Mouse (Mus musculus) heart, embryonic 16.5 days (tissue): ENCODE data around the gene Slc50a1. TPM values are rescaled to one million over a fixed set of nuclear protein-coding genes. Genes with fewer than 3 reads are reported as not detected.

Source experiments
- ATAC-seq: fragments of 200-750 bp; cut with Nextera tagmentation; replicated peaks from 2 replicates; pipeline ENCODE4 v1.8.0; 2017; ENCODE audit warnings: moderate number of reproducible peaks; ENCODE audit not compliant: insufficient read depth, low FRiP score; ENCODE audit errors: extremely low read depth
- H3K27ac ChIP-seq: fragments of 300-500 bp; sonication (generic); 2 replicates; pipeline ENCODE4 v1.5.1; 2014; ENCODE audit warnings: mild to moderate bottlenecking, low read length, control low read depth, moderate library complexity
- H3K27me3 ChIP-seq: fragments of 300-500 bp; sonication (generic); 2 replicates; pipeline ENCODE4 v1.6.1; 2014; ENCODE audit warnings: low read length, mixed read lengths; ENCODE audit not compliant: control insufficient read depth, insufficient read depth
- H3K36me3 ChIP-seq: fragments of 300-500 bp; sonication (generic); 2 replicates; pipeline ENCODE4 v1.6.1; 2014; ENCODE audit not compliant: control insufficient read depth, insufficient read depth
- H3K4me1 ChIP-seq: fragments of 300-500 bp; sonication (generic); 2 replicates; pipeline ENCODE4 v1.6.1; 2014; ENCODE audit warnings: low read length, mixed read lengths; ENCODE audit not compliant: control insufficient read depth, insufficient read depth
- H3K4me2 ChIP-seq: fragments of 300-500 bp; sonication (generic); 2 replicates; pipeline ENCODE4 v1.6.1; 2014; ENCODE audit warnings: low read depth, mild to moderate bottlenecking, control low read depth, low read length
- H3K4me3 ChIP-seq: fragments of 300-500 bp; sonication (generic); 2 replicates; pipeline ENCODE4 v1.5.1; 2014; ENCODE audit warnings: mild to moderate bottlenecking, control low read depth, low read length
- H3K9ac ChIP-seq: fragments of 300-500 bp; sonication (generic); 2 replicates; pipeline ENCODE4 v1.6.1; 2014; ENCODE audit warnings: low read length, control low read depth
- H3K9me3 ChIP-seq: fragments of 300-500 bp; sonication (generic); replicated peaks from 2 replicates; pipeline ENCODE4 v1.6.1; 2016; ENCODE audit warnings: low read length; ENCODE audit not compliant: control insufficient read depth
- WGBS: fragments of 180-500 bp; shearing (Covaris S2); extraction: QIAGEN DNeasy Blood & Tissue Kit; methylation state at CpG from one replicate; pipeline ENCODE4 v1.1.7; 2014; 5-methylcytosine and 5-hydroxymethylcytosine counted together
- polyA plus RNA-seq: library from polyadenylated mRNA; unstranded; fragments of >200 nt; fragmentation: Nextera tagmentation; extraction: Ambion mirVana; gene quantifications from 2 replicates; pipeline ENCODE4 v1.2.1, GENCODE M21; 2015

The Slc50a1 gene
- polyA plus RNA-seq, 1 experiment from 2014 or later = 44.8 TPM

GRCm38 (mm10) chr3:89259076-89259475 lies 11.3 kb downstream of the Slc50a1 start, which contains the start of gene Dpm3:
Gene Dpm3, plus strand, starts transcription at chr3:89259358.
- no peak within 1 kb of the TSS for H3K9ac ChIP-seq
- no peaks in the 10 kb centered on the region for H3K4me1 ChIP-seq
- ATAC-seq = no peak

GRCm38 (mm10) chr3:89256177-89256576 lies 14.2 kb downstream of the Slc50a1 start:
- no peaks in the 10 kb centered on the region for H3K9me3 ChIP-seq
- no peak overlapping the region for H3K27ac ChIP-seq
- H3K27me3 ChIP-seq = no peaks in the 10 kb centered on the region
- no peak overlapping the region for H3K9ac ChIP-seq
- no peak overlapping the region for H3K4me3 ChIP-seq
- 48% methylated on average over 5 of the region's 5 CpGs for WGBS
- no peaks in the 10 kb centered on the region for H3K36me3 ChIP-seq
- H3K4me2 ChIP-seq = no peak overlapping the region
- ATAC-seq = no peak; the same call in 1 of the 2 replicates
- peaks cover 7% of the 10 kb centered on the region; the same call in 1 of the 2 replicates for H3K4me1 ChIP-seq

More at GRCm38 (mm10) chr3:89259076-89259475, 11.3 kb downstream of the Slc50a1 start, which contains the start of gene Dpm3:
- 54% methylated on average over 7 of the region's 7 CpGs for WGBS
- no peak within 1 kb of the TSS for H3K4me2 ChIP-seq
- no peaks in the 10 kb centered on the region for H3K36me3 ChIP-seq
- no peak within 1 kb of the TSS for H3K27ac ChIP-seq
- no peak within 1 kb of the TSS for H3K4me3 ChIP-seq
- no peaks in the 10 kb centered on the region for H3K27me3 ChIP-seq
- H3K9me3 ChIP-seq = no peaks in the 10 kb centered on the region

GRCm38 (mm10) chr3:89254994-89255393 lies 15.4 kb downstream of the Slc50a1 start:
- Histone ChIP-seq H3K36me3 (no peaks in the 10 kb centered on the region), H3K4me3 (no peak overlapping the region), H3K9ac (no peak overlapping the region), H3K27ac (no peak overlapping the region), H3K9me3 (no peaks in the 10 kb centered on the region), H3K27me3 (no peaks in the 10 kb centered on the region), H3K4me2 (no peak overlapping the region), H3K4me1 (peaks cover 15% of the 10 kb centered on the region; the same call in 1 of the 2 replicates)
- no peak for ATAC-seq
- WGBS = 86% methylated on average over 5 of the region's 5 CpGs

DNA sequence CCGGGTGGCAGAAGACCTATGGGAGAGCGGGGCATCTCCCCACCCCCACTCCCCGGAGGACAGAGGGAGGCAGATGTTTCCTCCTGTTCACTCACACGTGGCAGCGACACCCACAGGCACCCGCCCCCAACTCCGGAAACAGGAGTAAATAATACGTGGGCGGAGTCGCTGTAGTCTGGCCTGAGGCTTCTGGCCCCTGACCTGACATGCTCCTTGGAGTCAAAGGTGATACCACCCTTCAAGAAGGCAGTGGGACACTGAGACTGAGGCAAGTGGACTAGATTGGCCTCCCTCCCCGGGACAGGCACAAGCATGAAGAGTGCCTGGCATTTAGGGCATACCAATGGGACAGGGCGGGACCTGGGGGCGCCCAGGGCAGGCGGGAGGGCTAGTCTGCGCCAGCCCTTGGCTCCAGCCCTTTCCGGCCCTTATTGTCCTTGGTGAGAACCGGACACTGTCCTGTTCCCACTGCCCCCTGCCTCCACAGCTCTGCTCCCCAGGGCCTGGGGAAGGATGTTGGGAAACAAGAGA lies 18.9 kb downstream of the Slc50a1 start:
- peak; percentile 61 for ATAC-seq
- H3K4me1 ChIP-seq = peaks cover 23% of the 10 kb centered on the region
- H3K4me2 ChIP-seq = peak overlapping the region; percentile 50
- peak overlapping the region; percentile 53; the same call in 1 of the 2 replicates for H3K27ac ChIP-seq
- peak overlapping the region; percentile 2; the same call in 1 of the 2 replicates for H3K9ac ChIP-seq
- H3K36me3 ChIP-seq = peaks cover 8% of the 10 kb centered on the region; the same call in 1 of the 2 replicates
- WGBS = 10% methylated on average over 17 of the region's 17 CpGs
- H3K9me3 ChIP-seq = no peaks in the 10 kb centered on the region
- H3K27me3 ChIP-seq = no peaks in the 10 kb centered on the region
- no peak overlapping the region; the same call in 1 of the 2 replicates for H3K4me3 ChIP-seq

GRCm38 (mm10) chr3:89250435-89251040 lies 19.8 kb downstream of the Slc50a1 start:
- Histone ChIP-seq H3K9ac (no peak overlapping the region), H3K9me3 (no peaks in the 10 kb centered on the region), H3K36me3 (peaks cover 8% of the 10 kb centered on the region; the same call in 1 of the 2 replicates), H3K4me1 (peaks cover 29% of the 10 kb centered on the region), H3K4me3 (no peak overlapping the region), H3K4me2 (no peak overlapping the region), H3K27me3 (no peaks in the 10 kb centered on the region), H3K27ac (peak overlapping the region; percentile 49; the same call in 1 of the 2 replicates)
- WGBS = 18% methylated on average over 7 of the region's 7 CpGs
- ATAC-seq = no peak

DNA sequence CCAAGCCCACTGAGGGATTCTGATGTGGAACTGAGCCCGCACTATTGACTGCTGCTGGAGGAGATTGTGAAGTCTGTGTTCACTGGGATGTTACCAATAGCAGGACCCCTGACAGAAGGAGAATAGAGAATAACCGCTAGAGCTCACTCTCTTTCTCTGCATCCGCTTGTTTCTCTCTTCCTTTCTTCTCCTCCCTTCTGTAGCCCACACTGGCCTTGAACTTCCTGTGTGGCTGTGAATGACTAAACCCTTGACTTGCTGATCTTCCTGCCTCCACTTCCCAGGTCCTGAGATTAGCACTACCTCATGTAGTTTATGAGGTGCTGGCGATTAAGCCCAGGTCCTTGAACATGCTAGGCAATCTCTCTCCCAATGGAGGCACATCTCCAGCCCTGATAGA lies 22.9 kb downstream of the Slc50a1 start:
- H3K9ac ChIP-seq = peak overlapping the region; percentile 83; the same call in 1 of the 2 replicates
- peak overlapping the region; percentile 84 for H3K4me2 ChIP-seq
- WGBS = 83% methylated on average over 4 of the region's 4 CpGs
- no peak overlapping the region for H3K27ac ChIP-seq
- H3K36me3 ChIP-seq = peaks cover 8% of the 10 kb centered on the region; the same call in 1 of the 2 replicates
- no peaks in the 10 kb centered on the region for H3K9me3 ChIP-seq
- peak overlapping the region; percentile 87 for H3K4me3 ChIP-seq
- H3K27me3 ChIP-seq = peaks cover 11% of the 10 kb centered on the region
- no peak for ATAC-seq
- peaks cover 36% of the 10 kb centered on the region for H3K4me1 ChIP-seq

GRCm38 (mm10) chr3:89246261-89247100 lies 23.9 kb downstream of the Slc50a1 start, which contains the start of gene Trim46:
Gene Trim46, minus strand, starts transcription at chr3:89246309.
- peaks cover 32% of the 10 kb centered on the region for H3K4me1 ChIP-seq

DNA sequence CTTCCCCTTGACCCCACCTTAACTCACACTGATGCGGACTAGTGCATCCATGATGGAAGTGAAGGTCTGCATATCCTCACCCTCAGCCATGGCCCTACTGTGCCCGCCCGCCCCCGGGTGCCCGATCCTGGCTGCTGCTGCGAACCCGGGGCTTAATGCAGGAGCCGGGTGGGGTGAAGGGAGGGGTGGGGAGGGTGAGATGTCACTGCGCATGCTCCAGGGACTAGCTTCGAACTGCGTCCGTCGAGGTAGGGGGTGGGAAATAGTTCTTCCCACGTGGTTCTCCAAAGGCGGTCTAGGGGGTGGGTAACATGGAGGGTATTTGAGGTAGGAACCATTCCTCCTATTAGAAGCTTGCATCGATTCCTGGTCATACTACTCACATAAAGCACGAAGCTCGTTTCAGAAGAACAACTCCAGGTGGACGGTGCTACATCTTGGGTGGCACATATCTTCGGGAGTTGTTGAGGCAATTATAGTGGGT lies 24.6 kb downstream of the Slc50a1 start, which contains the start of gene Krtcap2:
Gene Krtcap2 (plus strand): TSS at position 279 of the 484 bp plus-strand sequence.
- Histone ChIP-seq H3K36me3 (peaks cover 8% of the 10 kb centered on the region; the same call in 1 of the 2 replicates), H3K9me3 (no peaks in the 10 kb centered on the region), H3K4me1 (peaks cover 24% of the 10 kb centered on the region), H3K4me2 (peak within 1 kb of the TSS; percentile 84), H3K27me3 (peaks cover 11% of the 10 kb centered on the region), H3K27ac (peak within 1 kb of the TSS; percentile 72), H3K4me3 (peak within 1 kb of the TSS; percentile 87), H3K9ac (peak within 1 kb of the TSS; percentile 83)
- 4% methylated on average over 20 of the region's 20 CpGs for WGBS
- no peak for ATAC-seq

More at GRCm38 (mm10) chr3:89246261-89247100, 23.9 kb downstream of the Slc50a1 start, which contains the start of gene Trim46:
- under 1% methylated on average over 40 of the region's 42 CpGs for WGBS
- Histone ChIP-seq H3K36me3 (peaks cover 8% of the 10 kb centered on the region; the same call in 1 of the 2 replicates), H3K9me3 (no peaks in the 10 kb centered on the region), H3K27ac (peak within 1 kb of the TSS; percentile 72), H3K9ac (peak within 1 kb of the TSS; percentile 83), H3K4me2 (peak within 1 kb of the TSS; percentile 84), H3K27me3 (peaks cover 11% of the 10 kb centered on the region), H3K4me3 (peak within 1 kb of the TSS; percentile 87)
- ATAC-seq = peak; percentile 71
